Mouse (Mus musculus) cerebellum, adult 2 months (tissue): ENCODE measurements around the gene Atoh8. TPM values are rescaled to one million over a fixed set of nuclear protein-coding genes. Genes with fewer than 3 reads are reported as not detected.

Experiments used
- DNase-seq, 2 experiments: peaks; one replicate each; pipeline ENCODE4 v3.0.0; 2021
- H3K27ac ChIP-seq: fragments of 200-500 bp; 2 replicates; pipeline ENCODE4 v1.5.1; 2012; ENCODE audit warnings: low read length, control low read depth, inconsistent platforms; ENCODE audit not compliant: insufficient read depth
- H3K27me3 ChIP-seq: fragments of 200-500 bp; 2 replicates; pipeline ENCODE4 v1.6.1; 2012; ENCODE audit warnings: inconsistent platforms, mild to moderate bottlenecking, low read length, moderate library complexity; ENCODE audit not compliant: control insufficient read depth, insufficient read depth
- H3K4me1 ChIP-seq: fragments of 200-500 bp; 2 replicates; pipeline ENCODE4 v1.6.1; 2011; ENCODE audit warnings: low read length; ENCODE audit not compliant: control insufficient read depth, insufficient read depth
- H3K4me3 ChIP-seq: fragments of 200-500 bp; replicated peaks from 2 replicates; pipeline ENCODE3; 2011; ENCODE audit warnings: mild to moderate bottlenecking, low read depth, low read length, control low read depth; ENCODE audit not compliant: insufficient read depth
- CTCF ChIP-seq: fragments of 200-500 bp; IDR thresholded peaks from 2 replicates; pipeline ENCODE4 v1.5.1; 2011; ENCODE audit warnings: low read depth, mild to moderate bottlenecking, control low read depth, low read length, moderate library complexity, borderline replicate concordance; ENCODE audit not compliant: insufficient read depth
- POLR2A ChIP-seq: fragments of 200-500 bp; IDR thresholded peaks from 2 replicates; pipeline ENCODE4 v1.6.1; 2011; ENCODE audit warnings: low read length, control low read depth, borderline replicate concordance; ENCODE audit not compliant: insufficient read depth
- WGBS: fragments of 180-500 bp; shearing (Covaris S2); methylation state at CpG from one replicate; pipeline ENCODE4 v1.1.7; 2018; 5-methylcytosine and 5-hydroxymethylcytosine counted together
- polyA plus RNA-seq: library from polyadenylated mRNA; depleted of rRNA; stranded (reverse); fragments of >200 nt; gene quantifications from 2 replicates; pipeline ENCODE4 v1.2.3, GENCODE M21; 2012

Atoh8 gene
- polyA plus RNA-seq, 1 experiment = 4.4 TPM

DNA sequence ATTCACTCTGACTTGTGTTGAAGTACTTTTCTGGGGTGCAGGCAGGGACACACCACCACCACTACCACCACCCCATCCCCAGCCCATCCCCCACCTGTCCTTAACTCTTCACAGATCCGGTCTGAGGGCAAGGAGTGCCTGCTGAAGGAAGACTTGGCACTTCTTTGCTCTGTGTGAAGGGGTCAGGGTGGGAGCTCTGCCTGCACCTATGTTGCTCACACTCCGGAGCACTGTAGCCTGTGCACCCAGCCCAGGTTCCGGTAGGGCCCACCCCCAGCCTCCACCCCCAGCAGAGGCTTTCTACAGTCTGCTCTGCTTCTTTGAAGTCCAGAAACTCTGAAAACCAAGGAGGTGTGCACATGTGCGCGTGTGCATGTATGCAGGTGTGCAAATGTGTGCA lies 44.8 kb downstream of the Atoh8 start:
- H3K4me1 ChIP-seq = no peaks in the 10 kb centered on the region
- 78% methylated on average over 5 of the region's 5 CpGs for WGBS
- no peak overlapping the region for H3K4me3 ChIP-seq
- TF ChIP-seq CTCF = no peak
- TF ChIP-seq POLR2A = no peak
- H3K27ac ChIP-seq = no peak overlapping the region
- no peak for DNase-seq
- no peaks in the 10 kb centered on the region for H3K27me3 ChIP-seq

DNA sequence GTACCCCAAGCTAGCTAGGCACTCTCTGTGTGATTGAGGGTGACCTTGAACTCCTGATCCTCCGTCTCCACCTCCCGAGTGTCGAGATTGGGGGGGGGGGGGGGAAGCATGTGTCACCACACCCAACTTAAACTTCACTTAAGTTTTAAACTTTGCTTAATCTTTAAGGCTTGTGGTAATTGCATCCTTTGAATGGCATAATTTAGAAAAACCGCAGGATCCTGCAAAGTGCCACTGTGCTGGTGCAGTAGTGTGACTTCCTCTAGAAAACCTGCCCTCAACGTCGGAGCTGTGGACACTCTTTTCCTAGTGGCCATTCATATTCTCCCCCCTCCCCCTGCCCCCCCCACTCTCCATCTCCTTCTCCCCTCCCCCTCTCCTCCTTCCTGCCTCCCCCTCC lies 45.3 kb downstream of the Atoh8 start:
- WGBS = 68% methylated on average over 6 of the region's 6 CpGs
- H3K4me1 ChIP-seq = no peaks in the 10 kb centered on the region
- TF ChIP-seq POLR2A (no peak), CTCF (no peak)
- H3K4me3 ChIP-seq = no peak overlapping the region
- H3K27ac ChIP-seq = no peak overlapping the region
- H3K27me3 ChIP-seq = no peaks in the 10 kb centered on the region
- DNase-seq = no peak

DNA sequence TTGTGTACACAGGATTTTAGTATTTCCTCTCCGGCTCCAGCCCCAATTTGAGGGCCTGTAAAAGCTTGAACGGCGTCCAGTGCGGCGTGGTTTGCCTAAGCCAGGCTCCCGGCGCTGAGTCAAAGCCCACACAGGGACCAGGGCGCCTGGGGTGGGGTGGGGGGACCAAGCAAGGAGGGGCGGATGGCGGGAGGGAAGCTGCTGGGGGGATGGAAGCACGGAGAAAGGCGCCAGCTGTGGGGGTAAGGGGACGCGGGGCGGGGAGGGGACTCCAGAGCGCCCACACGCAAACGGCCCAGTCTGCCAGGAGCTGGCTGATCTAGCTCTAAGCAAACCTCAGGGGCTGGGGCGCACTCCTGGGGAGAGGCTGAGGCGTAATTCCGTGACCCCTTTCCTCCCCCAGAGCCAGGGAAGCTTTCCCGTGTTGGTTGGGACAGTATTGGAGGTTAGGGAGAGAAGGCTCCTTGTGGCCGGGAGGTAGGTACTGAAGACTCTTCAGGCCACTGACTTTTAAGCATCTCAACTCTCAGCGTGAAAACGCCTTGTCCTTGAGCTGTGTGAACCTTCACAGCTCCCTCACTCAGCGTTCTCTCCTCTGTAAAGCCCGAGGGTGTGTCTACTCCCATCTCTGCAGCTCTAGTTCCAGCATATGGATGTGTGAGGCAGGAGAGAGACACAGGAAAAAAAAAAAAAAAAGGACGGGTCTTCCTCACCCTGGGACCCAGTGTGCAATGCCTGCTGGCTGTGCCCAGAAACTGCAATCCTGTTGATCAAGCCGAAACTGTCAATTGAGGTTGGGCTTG lies 46.1 kb downstream of the Atoh8 start:
- no peaks in the 10 kb centered on the region for H3K4me1 ChIP-seq
- peak in 1 of 2 experiments; percentile 22 for DNase-seq
- 24% methylated on average over 29 of the region's 29 CpGs for WGBS
- H3K27me3 ChIP-seq = no peaks in the 10 kb centered on the region
- TF ChIP-seq CTCF (no peak), POLR2A (no peak)
- no peak overlapping the region for H3K27ac ChIP-seq
- H3K4me3 ChIP-seq = no peak overlapping the region

DNA sequence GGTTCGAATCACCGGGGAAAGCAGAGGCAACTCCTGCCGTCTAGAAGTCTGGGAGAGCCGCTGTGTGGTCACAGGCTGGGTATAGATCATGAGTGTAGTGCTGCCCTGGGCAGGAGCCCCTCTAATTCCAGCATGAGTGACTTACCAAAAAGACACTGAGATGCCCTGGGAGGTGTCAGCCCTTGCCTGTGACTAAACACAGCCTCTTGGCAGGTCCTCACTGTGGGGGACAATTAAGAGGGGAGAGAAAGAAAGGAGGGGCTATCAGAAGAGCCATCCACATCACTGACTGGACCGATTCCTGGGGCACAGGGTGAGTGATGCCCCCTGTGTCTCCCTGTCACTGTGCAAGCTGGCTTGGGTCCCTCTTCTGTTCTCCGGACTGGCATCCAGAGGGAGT lies 48.6 kb downstream of the Atoh8 start:
- no peak overlapping the region for H3K4me3 ChIP-seq
- H3K27ac ChIP-seq = no peak overlapping the region
- no peaks in the 10 kb centered on the region for H3K27me3 ChIP-seq
- 88% methylated on average over 6 of the region's 6 CpGs for WGBS
- DNase-seq = no peak
- no peak for TF ChIP-seq CTCF
- TF ChIP-seq POLR2A = no peak
- no peaks in the 10 kb centered on the region for H3K4me1 ChIP-seq

DNA sequence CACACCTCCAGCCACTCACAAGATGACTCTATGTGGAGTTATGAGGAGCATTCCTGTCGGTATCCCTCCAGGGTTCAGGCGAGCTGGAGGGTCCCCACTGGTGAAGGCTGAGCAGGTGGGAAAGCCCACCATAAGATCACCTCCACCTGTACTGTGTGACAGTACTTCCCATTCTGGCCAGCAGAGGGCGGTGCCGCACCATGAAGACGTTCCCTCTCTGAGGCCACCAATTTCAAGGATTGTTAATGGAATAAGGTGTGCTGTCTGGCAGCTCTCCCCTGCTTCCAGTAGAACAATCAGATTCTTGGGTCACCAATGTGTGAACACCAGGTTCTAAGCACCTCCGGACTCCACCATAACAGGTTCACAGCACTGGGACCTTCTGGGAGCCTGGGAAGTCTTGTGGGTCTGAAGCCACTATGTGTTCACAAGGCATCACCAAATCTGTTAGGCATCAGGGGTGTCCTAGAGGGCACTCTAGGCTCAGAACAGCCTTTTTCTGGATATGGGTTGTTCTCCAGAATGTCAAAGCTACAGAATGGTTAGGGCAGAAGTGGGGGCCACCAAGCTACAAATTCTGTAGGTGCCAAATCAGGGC lies 49.4 kb downstream of the Atoh8 start:
- H3K4me1 ChIP-seq = no peaks in the 10 kb centered on the region
- no peaks in the 10 kb centered on the region for H3K27me3 ChIP-seq
- TF ChIP-seq CTCF (peak; percentile 99), POLR2A (no peak)
- H3K4me3 ChIP-seq = no peak overlapping the region
- WGBS = 3% methylated on average over 6 of the region's 6 CpGs
- peak; percentile 73 to 90 for DNase-seq
- H3K27ac ChIP-seq = no peak overlapping the region

DNA sequence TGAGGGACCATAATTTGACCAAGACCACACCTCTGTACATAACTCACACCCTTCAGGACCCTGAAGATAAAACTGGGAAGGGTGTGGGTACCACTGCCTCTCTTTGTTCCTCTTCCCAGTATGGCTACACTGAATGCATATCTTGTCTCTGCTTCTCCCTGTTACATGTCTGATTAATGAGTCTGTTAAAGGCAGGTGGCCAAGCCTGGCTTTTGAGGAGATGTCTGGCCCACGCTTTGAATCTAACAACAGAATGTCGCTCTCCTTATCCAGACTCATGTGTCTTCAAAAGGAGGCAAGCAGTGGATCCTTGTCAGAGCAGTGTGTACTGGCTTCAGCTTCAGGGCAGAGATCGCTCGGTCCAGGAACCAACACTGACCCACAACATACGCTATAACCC lies 50.8 kb downstream of the Atoh8 start:
- 92% methylated on average over 5 of the region's 5 CpGs for WGBS
- H3K27ac ChIP-seq = no peak overlapping the region
- no peak for TF ChIP-seq CTCF
- no peak for TF ChIP-seq POLR2A
- DNase-seq = no peak
- H3K27me3 ChIP-seq = no peaks in the 10 kb centered on the region
- no peak overlapping the region for H3K4me3 ChIP-seq
- H3K4me1 ChIP-seq = no peaks in the 10 kb centered on the region

DNA sequence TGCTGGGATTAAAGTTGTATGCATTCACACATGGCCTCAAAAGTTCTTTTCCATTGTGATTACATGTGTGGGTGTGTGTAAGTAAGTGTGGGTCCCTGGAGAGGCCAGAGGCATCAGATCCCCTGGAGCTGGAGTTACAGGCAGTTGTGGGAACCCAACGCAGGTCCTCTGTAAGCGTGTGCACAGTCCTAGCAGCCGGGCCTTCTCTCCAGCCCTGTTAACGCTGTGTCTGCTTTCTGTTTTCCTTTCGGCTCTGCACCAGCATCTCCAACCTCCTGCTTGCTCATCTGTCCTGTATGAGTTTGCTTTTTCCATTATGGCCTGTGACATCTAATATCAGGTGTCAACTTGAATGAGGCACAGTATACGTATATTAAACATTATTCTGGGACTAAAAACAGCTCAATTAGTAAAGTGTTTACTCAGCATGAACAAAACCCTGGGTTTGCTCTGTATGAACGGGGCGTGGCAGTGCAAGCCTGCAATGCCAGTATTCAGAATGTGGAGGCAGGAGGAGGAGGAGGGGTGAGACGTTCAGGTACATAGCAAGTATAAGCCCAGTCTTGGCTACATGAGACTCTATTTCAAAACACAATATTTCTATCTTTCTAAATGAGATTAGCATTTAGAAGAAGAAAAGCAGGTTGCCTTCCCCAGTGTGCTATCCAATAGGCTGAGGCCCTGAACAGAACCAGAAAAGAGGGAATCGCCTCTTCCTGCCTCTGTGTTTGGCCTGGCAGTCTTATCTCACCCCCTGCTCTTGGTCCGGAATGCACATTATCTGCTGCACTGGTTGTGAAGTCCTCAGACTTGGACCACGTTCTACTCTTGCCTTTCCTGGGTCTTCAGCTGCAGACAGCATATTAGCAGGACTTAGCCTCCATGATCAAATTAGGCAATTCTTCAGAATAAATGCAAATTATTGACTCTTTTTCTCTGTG lies 55.5 kb downstream of the Atoh8 start:
- 86% methylated on average over 12 of the region's 12 CpGs for WGBS
- Histone ChIP-seq H3K27me3 (no peaks in the 10 kb centered on the region), H3K4me1 (no peaks in the 10 kb centered on the region), H3K27ac (no peak overlapping the region), H3K4me3 (no peak overlapping the region)
- no peak for TF ChIP-seq CTCF
- no peak for TF ChIP-seq POLR2A
- DNase-seq = no peak
